Mouse (Mus musculus) kidney, adult 18-20 months (tissue): Measurements from ENCODE around the gene Tomm22.

Experiments
- DNase-seq: peaks from one replicate; pipeline ENCODE4 v3.0.0; 2021

The Tomm22 gene

DNA sequence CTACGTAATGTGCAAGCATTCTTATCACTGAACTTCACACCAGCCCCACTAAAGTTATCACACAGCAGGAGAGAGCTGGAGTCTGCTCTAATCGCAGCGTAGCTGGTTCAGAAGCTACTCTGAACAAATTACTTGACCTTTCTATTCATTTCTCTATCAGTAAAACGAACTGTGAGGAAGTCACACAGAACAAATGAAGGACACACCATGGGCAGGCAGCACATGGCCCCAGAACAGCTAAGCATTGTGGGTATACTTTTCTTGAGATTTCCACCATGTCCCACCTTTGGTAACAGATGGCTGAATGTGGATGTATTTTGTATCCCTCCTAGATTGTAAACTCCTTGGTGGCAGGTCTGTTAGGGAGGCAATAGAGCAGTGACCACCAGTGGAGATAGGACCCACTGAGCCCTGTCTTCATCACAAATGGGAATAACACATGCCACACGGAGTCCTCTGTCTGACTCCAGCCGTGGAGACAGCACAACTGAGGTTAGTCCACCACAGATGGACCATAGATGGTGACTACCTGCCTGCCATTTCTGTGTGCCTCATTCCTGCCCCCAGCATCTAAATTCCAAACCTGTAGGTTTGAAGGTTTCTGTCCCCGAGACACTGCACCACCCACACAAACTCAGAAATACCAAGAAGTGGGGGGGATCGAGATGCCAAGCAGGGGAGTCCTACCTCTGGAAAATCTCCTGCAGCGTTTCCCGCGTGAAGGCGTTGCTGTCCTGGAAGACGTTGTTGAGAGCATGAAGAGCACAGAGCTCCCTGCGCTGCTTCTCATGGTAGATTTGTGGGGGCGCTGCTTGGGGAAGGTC, 15.6 kb downstream of the Tomm22 start:
- DNase-seq = no peak

DNA sequence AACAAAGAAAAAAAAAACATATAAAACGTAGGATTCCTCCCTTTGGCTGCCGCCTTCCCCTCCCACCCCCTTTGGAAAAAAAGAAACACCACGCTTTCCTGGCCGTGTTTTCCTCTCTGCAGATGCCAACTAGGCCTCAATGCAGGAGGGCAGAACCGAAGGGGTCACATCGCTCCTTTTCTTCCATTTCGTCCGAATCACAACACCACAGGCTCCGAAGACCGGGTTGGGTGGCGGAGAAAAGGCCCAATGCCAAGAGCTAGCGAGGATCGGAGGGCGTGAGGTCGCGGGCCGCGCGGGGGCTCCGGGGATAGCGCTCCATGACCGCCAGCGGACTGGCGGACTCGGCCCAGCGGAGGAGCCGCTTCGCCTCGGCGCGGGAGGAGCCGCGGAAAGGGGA, 16.5 kb downstream of the Tomm22 start:
- no peak for DNase-seq

DNA sequence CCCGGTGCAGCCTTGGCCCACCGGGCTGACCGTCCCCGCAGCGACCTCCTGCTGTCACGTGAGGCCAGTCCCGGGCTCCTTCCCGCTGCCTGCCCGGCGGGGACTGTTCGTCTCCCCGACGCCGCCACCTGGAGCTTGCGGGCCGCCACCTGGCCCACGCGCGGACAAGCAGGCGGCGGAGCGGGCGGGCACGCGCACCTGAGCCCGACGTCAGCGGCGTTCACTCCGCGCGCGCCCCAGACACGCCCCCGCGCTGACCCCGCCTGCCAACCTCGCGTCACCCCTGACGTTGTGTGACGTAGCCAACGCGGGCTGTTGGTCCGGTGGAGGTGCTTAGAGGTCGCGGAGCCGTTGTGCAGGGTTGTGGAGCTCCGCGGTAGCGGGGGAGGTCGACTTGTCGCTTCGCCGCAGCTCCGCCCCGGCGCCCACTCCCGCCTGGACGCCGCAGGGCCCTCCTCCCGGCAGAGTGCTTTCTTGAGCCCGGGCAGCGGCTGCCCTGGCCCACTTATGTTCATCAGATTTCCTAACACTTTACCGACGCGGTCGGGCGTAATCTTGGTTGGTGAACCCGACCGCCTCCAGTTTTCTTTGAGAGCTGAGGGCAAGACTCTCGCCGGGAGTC, 17.1 kb downstream of the Tomm22 start, which contains the start of gene Josd1:
Gene Josd1 (minus strand): TSS at position 274 of the 622 bp plus-strand sequence.
- DNase-seq = peak; percentile 99

DNA sequence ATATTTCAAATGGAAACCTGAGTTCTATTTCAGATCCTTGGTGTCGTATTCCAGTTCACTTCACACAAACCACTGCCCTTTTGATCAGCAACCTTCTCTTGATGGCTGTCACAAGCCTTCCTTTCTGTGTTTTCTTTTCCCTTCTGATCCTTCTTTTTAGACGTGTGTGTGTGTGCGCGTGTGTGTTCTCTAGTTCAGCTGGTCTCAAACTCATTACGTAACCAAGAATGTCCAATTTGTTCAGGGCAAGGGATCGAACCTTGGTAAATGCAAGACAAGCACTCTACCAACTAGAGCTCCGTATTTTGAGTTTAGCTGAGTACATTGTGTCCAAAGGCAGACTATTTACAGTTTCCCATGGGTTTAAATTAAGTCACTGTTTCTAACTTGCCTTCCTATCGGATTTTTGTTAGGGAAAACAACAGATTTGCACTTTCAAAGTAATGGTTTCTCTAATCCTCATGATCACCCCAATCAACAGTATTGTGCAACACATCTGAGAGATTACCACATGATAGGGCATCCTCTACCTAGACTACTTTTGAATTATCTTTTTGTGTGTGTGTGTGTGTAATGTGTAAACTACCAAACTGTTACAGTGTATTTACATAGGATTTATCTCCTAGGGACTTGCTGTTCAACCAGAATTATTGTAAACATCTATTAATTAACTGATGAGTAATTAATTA, 17.8 kb downstream of the Tomm22 start:
- DNase-seq = no peak

DNA sequence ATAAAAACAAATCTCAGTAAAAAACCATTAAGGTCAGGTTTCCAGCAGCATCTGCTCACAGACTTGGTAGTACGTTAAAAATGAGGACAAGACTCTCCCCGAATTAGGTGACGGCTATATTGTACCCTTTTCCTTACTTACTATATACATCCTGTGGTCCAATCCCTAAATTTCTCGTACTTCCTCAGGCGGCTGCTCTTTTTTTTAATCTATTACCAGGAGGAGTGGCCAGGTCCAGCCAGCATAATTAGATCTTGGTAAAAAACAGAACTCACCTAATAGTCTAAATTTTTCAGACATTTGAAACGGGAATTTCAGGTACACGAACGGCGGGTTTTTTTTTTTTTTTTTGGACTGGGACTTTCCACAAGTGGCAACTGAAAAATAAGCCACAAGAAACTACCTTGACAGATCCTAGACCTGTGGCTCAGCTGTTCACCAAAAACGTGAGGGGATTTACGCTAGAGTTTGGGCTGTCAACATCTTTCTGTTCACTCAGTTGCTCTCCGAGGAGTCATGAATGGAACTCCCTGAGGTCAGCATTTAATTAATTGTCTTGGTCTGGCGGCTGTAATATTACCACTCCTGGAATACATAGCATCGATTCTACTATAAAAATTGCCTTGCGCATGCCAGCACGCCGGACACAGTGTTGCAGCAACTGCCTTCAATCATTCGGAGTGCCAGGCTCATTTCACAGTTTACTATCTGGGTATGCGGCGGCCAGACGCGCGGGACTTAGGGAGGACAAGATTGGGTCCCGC, 19.2 kb downstream of the Tomm22 start:
- DNase-seq = no peak

DNA sequence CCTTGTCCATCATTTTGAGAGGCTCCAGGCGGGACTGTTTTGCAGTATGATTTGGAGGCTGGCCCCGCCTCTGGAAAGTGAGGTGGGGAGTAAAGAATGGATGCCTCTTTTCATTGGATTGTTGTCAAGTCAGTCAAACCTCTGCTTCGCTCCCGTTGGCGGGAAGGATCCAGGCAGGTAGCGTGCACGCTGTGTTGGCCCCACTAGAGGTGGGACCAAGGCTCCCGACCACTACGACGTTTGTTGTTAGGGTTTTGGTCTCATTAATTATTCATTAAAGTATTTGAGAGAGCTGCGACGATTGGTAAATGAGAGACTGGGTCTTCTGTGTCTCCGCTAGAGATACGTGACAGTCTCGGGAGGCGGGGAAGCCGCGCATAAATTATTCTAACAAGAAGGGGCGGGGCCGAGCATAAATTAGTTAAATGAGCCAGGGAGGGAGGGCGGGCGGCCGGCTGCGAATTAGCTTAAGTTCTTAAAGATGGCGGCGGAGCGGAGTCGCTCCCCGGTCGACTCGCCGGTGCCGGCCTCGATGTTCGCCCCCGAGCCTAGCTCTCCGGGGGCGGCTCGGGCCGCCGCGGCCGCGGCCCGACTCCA, 19.9 kb downstream of the Tomm22 start, which contains the start of gene Gtpbp1:
Gene Gtpbp1 (plus strand): TSS at position 420 of the 597 bp plus-strand sequence.
- DNase-seq = peak; percentile 97

DNA sequence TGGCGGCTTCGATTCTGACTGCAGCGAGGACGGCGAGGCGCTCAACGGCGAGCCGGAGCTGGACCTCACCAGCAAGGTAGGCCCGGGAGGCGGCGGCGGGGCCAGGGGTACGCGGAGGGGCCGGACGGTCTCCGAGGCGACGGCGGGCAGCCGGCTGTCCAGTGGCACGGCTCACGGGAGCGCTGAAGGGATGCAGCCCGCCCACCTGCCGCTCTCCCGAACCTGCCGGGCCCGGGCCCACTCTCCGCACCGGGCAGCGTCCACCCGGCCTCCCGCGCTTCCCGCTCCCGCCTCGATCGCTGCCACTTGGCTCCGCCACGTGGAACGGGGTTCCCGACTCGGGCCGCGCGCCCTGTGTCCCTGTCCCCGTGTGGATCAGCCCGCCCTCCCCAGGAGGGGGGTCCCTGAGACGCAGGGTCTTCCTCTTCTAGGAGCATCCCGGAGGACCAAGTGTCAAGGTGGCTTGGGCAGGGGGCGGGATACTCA, 20.4 kb downstream of the Tomm22 start:
- no peak for DNase-seq

DNA sequence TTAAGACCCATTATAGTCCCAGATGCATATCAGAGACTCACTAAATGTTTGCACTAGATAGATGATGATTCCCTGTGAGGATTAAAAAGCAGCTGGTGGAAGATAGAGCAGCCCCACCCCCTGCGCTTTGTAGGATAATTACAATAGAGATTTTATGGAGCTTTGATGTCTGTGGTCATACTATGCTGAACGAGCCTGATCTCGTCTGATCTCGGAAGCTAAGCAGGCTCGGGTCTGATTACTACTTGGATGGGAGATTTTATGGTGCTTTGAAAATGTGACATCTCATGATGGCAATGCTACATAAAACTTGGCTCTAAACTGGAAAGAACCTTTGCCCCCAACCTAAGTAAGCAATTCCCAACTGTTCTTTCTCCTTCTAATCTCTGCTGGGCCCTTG, 21.7 kb downstream of the Tomm22 start:
- DNase-seq = no peak

DNA sequence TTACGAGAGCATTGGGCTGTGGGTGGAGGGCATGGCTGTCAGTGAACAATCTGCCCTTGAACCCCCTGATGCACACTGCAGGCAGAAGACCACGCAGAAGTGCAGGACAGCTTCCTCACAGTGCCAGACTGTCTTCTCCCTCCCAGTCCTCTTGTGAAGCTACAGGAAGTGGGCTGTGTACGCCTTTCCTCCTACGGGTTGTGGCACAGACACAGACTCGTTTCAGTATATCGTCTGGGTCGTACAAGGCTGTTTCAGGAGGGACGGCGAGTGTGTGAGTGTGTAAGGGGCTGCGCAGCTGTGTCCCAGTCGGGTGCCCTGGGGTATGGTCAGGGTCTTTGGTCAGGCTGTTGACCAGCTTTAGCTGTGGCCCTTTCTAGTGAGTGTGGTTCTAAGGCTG, 23.1 kb downstream of the Tomm22 start:
- DNase-seq = no peak

DNA sequence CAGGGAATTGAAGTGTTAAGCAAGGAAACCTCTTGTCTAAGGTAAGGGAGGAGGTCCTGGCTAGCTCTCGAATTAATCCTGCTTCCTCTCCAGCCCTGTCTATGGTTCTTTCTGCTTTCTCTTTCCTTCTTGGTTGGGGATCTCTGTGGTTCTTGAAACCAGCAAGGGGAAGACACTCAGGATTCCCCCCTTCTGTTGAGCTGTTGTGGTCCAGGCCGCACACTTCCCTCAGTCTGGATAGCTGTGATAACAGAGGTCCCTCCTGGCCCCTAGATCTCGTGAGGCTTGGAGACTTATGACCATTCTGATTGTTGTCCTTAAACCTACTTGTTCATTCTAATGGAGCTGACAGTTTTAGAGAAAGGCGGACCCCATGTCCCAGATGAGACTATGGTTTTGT, 23.9 kb downstream of the Tomm22 start:
- DNase-seq = no peak

DNA sequence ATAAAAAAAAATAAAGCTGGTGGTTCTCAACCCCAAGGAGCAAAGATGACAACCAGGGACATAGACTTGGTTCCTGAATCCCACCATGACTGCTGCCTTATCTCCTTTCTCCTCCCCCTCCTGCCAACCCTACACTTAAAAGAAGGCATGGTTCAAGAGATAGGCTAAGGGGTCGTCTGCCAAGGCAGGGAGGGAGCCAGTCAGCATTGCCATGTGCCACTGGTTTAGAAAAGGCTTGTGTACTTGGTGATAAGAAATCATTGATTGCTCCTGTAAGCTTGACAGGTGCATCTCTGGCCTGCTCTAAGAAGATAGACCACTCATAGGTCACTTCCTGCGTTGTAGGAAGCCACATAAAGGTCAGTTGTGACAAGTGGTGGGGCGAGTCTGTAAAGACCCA, 24.9 kb downstream of the Tomm22 start:
- DNase-seq = no peak

DNA sequence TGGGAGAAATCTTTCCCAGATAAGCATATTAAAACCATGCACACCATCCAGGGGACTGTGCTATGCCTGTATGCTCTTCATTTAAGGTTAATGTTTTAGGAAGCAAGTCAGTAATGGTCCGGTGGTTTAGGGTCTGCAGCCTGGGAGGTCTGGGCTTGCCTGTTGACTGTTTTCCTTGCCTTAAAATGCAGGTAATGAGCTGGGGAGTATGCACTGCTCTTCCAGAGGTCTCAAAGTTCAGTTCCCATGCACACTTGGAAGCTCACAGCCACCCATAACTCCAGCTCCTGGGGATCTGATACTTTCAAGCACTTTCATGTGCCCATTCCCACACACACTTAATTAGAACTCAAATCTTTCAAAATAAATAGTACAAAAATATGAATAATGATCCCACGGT, 25.8 kb downstream of the Tomm22 start:
- DNase-seq = peak; percentile 30

DNA sequence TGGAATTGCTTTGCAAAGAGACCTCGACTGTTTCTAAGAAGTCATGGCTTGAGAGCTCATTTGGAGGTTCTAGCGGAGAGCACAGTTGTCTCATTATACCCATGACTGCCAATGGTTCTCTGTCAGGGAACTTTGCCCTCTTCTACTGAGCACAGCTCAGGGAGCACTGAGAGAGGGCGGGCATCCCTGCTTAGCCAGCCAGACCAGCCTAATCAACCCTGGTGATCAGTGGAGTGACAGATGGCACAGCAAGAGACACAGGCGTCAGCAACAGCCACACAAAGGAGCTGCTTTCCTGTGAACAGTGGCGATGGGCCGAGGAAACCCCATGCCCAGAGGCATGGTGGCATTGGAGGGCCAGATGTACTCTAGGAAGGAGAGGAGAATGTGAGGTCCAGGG, 26.4 kb downstream of the Tomm22 start:
- DNase-seq = peak; percentile 47

DNA sequence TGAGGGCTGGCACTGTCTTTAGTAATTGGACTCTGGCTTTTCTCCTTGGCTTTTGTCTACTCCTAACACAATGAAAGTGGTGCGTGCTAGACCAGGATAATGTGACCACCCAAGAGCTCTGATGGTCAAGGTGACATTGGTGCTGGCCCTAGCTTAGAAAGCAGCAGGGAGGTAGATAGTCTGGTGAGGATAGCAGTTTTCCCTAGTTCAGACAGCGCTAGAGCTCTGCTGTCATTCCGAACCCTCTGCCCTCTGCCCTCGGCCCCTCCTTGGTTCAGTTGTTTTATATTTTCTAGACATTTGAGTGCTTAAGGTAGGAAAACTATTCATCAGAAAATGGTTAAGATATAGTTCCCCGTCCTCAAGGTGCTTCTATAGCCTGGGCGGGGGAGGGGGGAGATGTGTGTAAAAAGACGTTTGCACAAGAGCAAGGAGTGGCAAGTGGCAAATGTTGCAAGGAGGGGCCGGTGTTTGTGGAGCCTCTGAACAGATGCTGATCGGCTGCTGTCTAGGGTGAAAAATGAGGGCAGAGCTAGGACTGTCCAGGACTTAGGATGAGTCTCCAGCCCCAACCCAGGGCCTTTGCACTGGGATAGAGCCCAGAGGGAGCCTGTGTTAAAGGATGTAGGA, 27.0 kb downstream of the Tomm22 start:
- no peak for DNase-seq

DNA sequence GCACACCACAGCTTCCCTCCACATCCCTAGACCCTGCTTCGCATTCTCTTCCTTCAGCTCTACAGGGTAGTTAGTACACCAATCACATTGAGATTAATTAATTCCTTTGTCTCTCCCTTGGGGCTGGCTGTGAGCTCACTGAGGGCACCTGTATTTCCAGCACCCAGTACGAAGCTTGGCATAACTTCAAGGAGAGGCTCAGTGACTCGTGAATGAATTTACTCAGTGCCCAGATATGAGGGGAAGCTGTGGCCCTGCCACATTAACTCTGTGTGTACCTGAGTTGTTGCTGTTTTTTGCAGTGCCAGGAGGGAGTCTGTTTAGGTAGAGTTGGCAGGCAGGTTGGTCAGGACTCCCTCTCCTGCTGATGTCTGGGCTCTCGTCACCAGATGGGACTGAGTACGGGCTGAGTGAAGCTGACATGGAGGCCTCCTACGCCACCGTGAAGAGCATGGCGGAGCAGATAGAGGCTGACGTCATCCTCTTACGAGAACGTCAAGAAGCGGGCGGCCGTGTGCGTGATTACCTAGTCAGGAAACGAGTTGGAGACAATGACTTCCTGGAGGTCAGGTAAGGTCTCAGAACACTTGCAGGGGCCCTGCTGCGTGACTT, 36.0 kb downstream of the Tomm22 start:
- peak; percentile 22 for DNase-seq

DNA sequence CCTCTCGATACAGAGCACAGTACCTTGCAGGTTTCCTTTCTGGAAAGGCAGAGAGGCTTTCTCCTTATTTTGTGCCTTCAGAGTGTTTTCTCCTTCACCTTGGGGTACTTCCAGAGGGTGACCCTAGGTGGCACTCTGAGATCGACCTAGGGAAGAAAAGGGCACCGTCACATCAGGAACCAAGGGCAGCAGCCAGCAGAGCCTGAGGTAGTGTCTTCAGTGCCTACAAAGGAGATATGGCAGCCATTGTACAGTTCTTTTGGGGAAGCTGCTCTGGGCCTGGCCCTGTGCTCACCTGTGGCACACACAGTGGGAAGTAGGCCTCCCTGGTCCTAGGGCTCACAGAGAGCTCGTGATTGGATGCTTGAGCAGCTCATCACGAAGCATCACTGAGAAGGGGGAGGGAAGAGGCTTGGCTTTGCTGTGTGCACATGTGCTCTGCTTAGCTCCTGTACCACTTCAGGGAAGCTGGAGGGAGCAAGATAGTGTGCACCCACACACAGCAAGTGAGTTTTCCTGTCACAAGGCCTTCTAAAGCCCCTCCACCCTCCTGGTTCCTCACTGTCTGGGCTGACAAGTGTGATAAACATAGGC, 37.7 kb downstream of the Tomm22 start:
- no peak for DNase-seq

DNA sequence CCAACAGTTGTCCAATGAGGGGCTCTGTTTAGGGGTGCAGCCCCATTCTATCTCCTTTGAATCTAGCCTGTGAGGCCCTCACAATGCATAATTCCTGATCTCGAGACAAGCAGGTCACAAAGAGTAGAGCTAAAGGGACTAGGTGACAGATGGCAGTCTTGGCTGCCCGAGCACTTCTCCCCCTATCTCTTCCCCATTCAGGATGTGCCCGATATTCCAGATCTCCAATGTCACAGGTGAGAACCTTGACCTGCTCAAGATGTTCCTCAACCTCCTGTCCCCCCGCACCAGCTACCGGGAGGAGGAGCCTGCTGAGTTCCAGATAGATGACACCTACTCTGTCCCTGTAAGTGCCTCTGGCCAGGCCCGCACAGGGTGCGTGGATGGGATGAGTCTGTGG, 45.0 kb downstream of the Tomm22 start:
- no peak for DNase-seq

DNA sequence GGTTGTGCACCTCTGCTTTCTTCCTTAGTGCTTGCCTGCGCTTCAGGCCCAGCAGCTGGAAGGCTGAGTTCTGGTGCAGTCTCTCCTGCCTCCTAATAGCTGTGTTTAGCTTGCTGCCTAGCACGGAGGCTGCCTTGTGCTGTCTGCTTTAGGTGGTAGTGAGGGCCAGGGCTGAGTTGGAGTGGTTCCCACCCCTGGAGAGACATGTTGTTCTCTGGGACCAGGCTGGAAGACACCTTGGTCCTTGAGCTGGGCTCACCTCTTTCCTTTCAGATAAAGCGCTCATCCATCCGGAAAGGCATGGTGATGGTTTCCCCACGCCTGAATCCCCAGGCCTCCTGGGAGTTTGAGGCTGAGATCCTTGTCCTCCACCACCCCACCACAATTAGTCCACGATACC, 46.0 kb downstream of the Tomm22 start:
- DNase-seq = no peak

DNA sequence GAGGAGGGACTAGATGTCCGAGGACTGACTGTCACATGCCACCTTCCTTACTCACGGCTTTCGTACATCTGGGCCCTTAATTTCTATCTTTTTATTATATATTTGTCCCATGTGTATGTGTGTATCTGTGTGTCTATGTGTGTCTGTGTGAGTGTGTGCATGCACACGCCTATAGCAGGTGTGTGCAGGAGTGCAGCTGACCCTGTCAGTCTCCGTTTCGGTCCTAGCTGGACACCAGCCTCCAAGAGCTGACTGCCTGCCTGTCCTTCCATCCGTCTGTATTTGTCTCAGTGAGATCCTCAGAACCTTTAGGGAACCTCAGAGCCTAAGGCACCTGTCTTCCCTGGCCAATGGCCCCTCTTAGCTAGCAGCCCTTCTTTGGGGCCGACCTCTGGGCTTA, 49.6 kb downstream of the Tomm22 start:
- DNase-seq = no peak

DNA sequence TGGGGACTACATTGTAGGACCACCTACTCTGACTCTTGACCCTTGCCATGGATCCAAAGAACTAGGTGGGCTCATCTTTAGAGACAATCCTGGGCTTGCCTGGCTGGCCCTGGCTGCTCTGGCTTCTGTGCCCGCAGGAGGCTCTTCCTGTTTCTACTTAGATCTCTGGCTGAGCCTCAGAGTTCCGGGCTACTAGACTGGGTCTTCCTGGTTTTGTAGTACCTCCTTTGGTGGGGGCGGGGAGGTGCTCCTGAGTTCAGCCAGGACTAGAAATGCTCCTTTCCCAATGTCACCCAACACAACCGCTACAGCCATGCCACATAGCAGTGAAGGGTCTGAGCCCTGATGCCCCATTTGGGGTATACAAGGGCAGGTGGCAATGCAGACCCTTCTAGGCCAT, 50.1 kb downstream of the Tomm22 start:
- DNase-seq = no peak
